8 mouse cellular contexts compared by ENCODE assay signal in the genomic region with DNA sequence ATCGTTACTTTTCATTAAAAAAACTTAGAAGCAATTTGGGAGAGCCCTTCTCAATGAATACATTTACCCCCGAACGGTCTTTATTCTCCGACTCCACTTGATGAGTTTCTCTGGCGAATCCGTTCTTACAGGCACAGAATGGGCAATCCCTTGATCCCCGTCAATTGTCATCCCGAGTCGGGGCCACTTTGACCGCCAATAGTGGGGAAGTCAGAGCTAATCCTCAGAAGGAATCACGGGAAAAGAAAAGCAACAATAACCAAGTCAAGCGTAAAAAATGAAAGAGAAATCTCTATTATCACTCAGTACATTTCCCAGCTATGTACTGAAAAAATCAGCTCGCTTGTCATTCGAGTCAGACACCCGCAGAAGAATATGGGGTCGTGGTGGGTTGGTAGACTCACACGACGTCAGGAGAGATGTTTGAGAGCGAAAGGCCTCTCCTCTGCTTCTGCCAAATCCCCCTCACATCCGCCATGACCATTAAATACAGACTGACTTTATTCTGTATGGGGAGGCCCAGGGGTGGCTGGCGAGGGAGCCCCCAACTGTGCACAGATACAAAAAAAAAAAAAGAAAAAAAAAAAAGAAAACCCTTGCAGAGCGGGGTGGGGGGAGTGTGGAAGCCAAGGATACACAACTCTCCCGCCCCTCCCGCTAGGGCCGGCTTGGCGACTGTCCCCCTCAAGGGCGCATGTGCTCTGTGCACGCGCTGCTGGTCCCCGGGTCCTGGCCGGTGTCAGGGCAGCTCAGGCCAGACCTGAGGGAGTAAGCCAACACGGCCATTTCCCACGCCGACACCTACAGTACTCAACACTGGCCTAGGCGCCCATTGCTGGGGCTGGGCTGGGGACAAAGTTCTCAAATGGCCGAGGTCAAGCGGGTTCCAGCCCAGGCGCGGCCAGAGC. TPM values are rescaled to one million over a fixed set of nuclear protein-coding genes. Genes with fewer than 3 reads are reported as not detected.
DNase-seq lines count a peak whose midpoint lies in the region; ATAC-seq and TF ChIP-seq lines count a peak whose summit lies in the region.

No protein-coding gene starts in this region.

- H3ac ChIP-seq in C2C12 (ENCODE audit: control insufficient read depth, insufficient read length, low read depth): peak overlapping the region; percentile 51

- H3K79me3 ChIP-seq in C2C12 (ENCODE audit: low read depth): no peaks in the 10 kb centered on the region

- H3K4me2 ChIP-seq in intestine, embryonic 16.5 days (ENCODE audit: low read depth, low read length): peak overlapping the region; percentile 62
- H3K4me2 ChIP-seq in midbrain, embryonic 11.5 days: peak overlapping the region; percentile 47

- H3K36me3 ChIP-seq in C2C12 (ENCODE audit: control insufficient read depth, insufficient read depth): no peaks in the 10 kb centered on the region
- H3K36me3 ChIP-seq in forebrain, embryonic 10.5 days (replicated peaks): no peaks in the 10 kb centered on the region
- no peaks in the 10 kb centered on the region for H3K36me3 ChIP-seq in intestine, embryonic 16.5 days (ENCODE audit: control insufficient read depth, insufficient read depth, low read length)
- no peaks in the 10 kb centered on the region for H3K36me3 ChIP-seq in midbrain, embryonic 11.5 days (ENCODE audit: control insufficient read depth, insufficient read depth, low read length)

- WGBS in forebrain, embryonic 10.5 days: under 1% methylated on average over 39 of the region's 39 CpGs
- whole genome bisulfite sequencing in intestine, embryonic 16.5 days: under 1% methylated on average over 38 of the region's 39 CpGs
- WGBS in midbrain, embryonic 11.5 days: under 1% methylated on average over 38 of the region's 39 CpGs

- ATAC-seq in intestine, embryonic 16.5 days: peak; percentile 37
- peak; percentile 66 for ATAC-seq in midbrain, embryonic 11.5 days (ENCODE audit: low FRiP score)

- no peaks in the 10 kb centered on the region for H3K9me3 ChIP-seq in forebrain, embryonic 10.5 days
- H3K9me3 ChIP-seq in intestine, embryonic 16.5 days (ENCODE audit: control insufficient read depth, low read length): no peaks in the 10 kb centered on the region
- H3K9me3 ChIP-seq in midbrain, embryonic 11.5 days (ENCODE audit: control insufficient read depth, low read length): no peaks in the 10 kb centered on the region

- peak overlapping the region; percentile 23 for H3K4me3 ChIP-seq in C2C12 (ENCODE audit: insufficient read depth, poor library complexity, severe bottlenecking)
- peak overlapping the region; percentile 58 for H3K4me3 ChIP-seq in forebrain, embryonic 10.5 days
- H3K4me3 ChIP-seq in intestine, embryonic 16.5 days (ENCODE audit: low read length): peak overlapping the region; percentile 41
- H3K4me3 ChIP-seq in midbrain, embryonic 11.5 days (ENCODE audit: low read depth, low read length): peak overlapping the region; percentile 19; the same call in 1 of the 2 replicates

- TF ChIP-seq CTCF in C2C12 (IDR thresholded peaks at IDR 0.05; ENCODE audit: control insufficient read depth, insufficient read depth, insufficient read length): no peak

- peaks cover 35% of the 10 kb centered on the region for H3K27me3 ChIP-seq in C2C12 (ENCODE audit: control insufficient read depth, insufficient read depth, insufficient read length)
- H3K27me3 ChIP-seq in forebrain, embryonic 10.5 days (ENCODE audit: poor library complexity, severe bottlenecking): peaks cover 100% of the 10 kb centered on the region
- H3K27me3 ChIP-seq in intestine, embryonic 16.5 days (replicated peaks; ENCODE audit: control insufficient read depth, insufficient read depth, low read length): peaks cover 77% of the 10 kb centered on the region
- H3K27me3 ChIP-seq in midbrain, embryonic 11.5 days (ENCODE audit: control insufficient read depth, insufficient read depth, low read length): peaks cover 65% of the 10 kb centered on the region

- DNase-seq in adrenal gland, postnatal 10 days: peak; percentile 11
- no peak for DNase-seq in adrenal gland, adult 8-10 months
- DNase-seq in forebrain, embryonic 10.5 days (ENCODE audit: extremely low spot score, low spot score): peak; percentile 81
- DNase-seq in midbrain, embryonic 11.5 days (ENCODE audit: low spot score, missing footprints): peak; percentile 97
- DNase-seq in gastrocnemius, postnatal 4 days (ENCODE audit: low spot score in 2 of 2): no peak
- no peak for DNase-seq in spleen, postnatal 10 days (ENCODE audit: low spot score in 2 of 2)

- H3K4me1 ChIP-seq in forebrain, embryonic 10.5 days: peaks cover 93% of the 10 kb centered on the region
- peaks cover 29% of the 10 kb centered on the region for H3K4me1 ChIP-seq in intestine, embryonic 16.5 days (ENCODE audit: control insufficient read depth, insufficient read depth, low read length)
- H3K4me1 ChIP-seq in midbrain, embryonic 11.5 days (ENCODE audit: control insufficient read depth, insufficient read depth, low read length): peaks cover 54% of the 10 kb centered on the region

- no peaks in the 10 kb centered on the region for H3K79me2 ChIP-seq in C2C12 (ENCODE audit: control insufficient read depth, insufficient read depth)

- H3K9ac ChIP-seq in intestine, embryonic 16.5 days (ENCODE audit: low read depth, low read length): no peak overlapping the region
- H3K9ac ChIP-seq in midbrain, embryonic 11.5 days (ENCODE audit: low read length): peak overlapping the region; percentile 26; the same call in 1 of the 2 replicates

- peak overlapping the region; percentile 96 for H3K27ac ChIP-seq in forebrain, embryonic 10.5 days
- no peak overlapping the region for H3K27ac ChIP-seq in intestine, embryonic 16.5 days (ENCODE audit: low read length)
- peak overlapping the region; percentile 41; the same call in 1 of the 2 replicates for H3K27ac ChIP-seq in midbrain, embryonic 11.5 days (ENCODE audit: low read depth, low read length)

TF ChIP-seq in C2C12, 6 proteins besides CTCF, POLR2A, EP300 and RAD21:
- TF ChIP-seq USF1 (IDR thresholded peaks at IDR 0.05; ENCODE audit: low read depth) (no peak), CEBPB (IDR thresholded peaks at IDR 0.05; ENCODE audit: low read depth) (no peak), MAX (IDR thresholded peaks at IDR 0.05) (no peak)

RNA-seq across cellular contexts. Expression of a gene that starts 49.1 kb away (rescaled TPM):
- 10 to 100 TPM; 19.2 to 19.4 TPM for total RNA-seq in adrenal gland, postnatal 10 days (2021)
- 10 to 100 TPM; 31.6 to 39.0 (median 36.8) TPM for total RNA-seq in adrenal gland, adult 8-10 months (2022)
- polyA plus RNA-seq in C2C12 (2012; fragmentation: generic; extraction: Trizol): 7.7 TPM
- 44.2 and 44.7 TPM in 2 replicates for polyA plus RNA-seq in forebrain, embryonic 10.5 days (2016; fragmentation: Nextera tagmentation; extraction: Ambion mirVana)
- 17.0 and 19.4 TPM in 2 replicates for polyA plus RNA-seq in intestine, embryonic 16.5 days (2015; fragmentation: Nextera tagmentation; extraction: Ambion mirVana)
- polyA plus RNA-seq in midbrain, embryonic 11.5 days (2014; fragmentation: Nextera tagmentation; extraction: Ambion mirVana): 28.5 and 29.2 TPM in 2 replicates
- total RNA-seq in gastrocnemius, postnatal 4 days (2021): 1 to 10 TPM; 6.7 to 7.4 TPM

RNA-seq across cellular contexts. Expression of a gene that starts 49.3 kb away (rescaled TPM):
- total RNA-seq in adrenal gland, postnatal 10 days (2021): not detected
- total RNA-seq in adrenal gland, adult 8-10 months (2022): not detected
- not detected for polyA plus RNA-seq in C2C12 (2012; fragmentation: generic; extraction: Trizol)
- polyA plus RNA-seq in forebrain, embryonic 10.5 days (2016; fragmentation: Nextera tagmentation; extraction: Ambion mirVana): 80.9 and 87.7 TPM in 2 replicates
- not detected in 2 replicates for polyA plus RNA-seq in intestine, embryonic 16.5 days (2015; fragmentation: Nextera tagmentation; extraction: Ambion mirVana)
- polyA plus RNA-seq in midbrain, embryonic 11.5 days (2014; fragmentation: Nextera tagmentation; extraction: Ambion mirVana): 32.2 and 32.6 TPM in 2 replicates
- not detected for total RNA-seq in gastrocnemius, postnatal 4 days (2021)

Comparison
In these comparisons a context has a peak if more than half of its experiments do, and no peak if none do; other contexts are left out.
1. DNase-seq: peak in adrenal gland, postnatal 10 days (single experiment), forebrain, embryonic 10.5 days (single experiment) and midbrain, embryonic 11.5 days (single experiment); none in adrenal gland, adult 8-10 months (single experiment), gastrocnemius, postnatal 4 days (0 of 2) and spleen, postnatal 10 days (0 of 2).
2. RNA of a gene that starts 49.3 kb away (polyA plus RNA-seq): 80.9 to 87.7 TPM in forebrain, embryonic 10.5 days and 32.2 to 32.6 TPM in midbrain, embryonic 11.5 days; not detected in C2C12 (single experiment) and not detected in intestine, embryonic 16.5 days; every median in the first group is over 10 times any median in the second.
3. Peak in every context shown above with its lines, with median percentiles within 50 percentile points of each other: H3K4me3 ChIP-seq.